Mouse (Mus musculus) layer of hippocampus, postnatal 10 days (tissue): ENCODE measurements around the gene Mfn2. TPM values are rescaled to one million over a fixed set of nuclear protein-coding genes. Genes with fewer than 3 reads are reported as not detected.
A peak's percentile ranks its signal among the peaks of the same experiment; 100 is the strongest.

Experiments used
- DNase-seq, 2 experiments: peaks; one replicate each; pipeline ENCODE4 v3.0.0; 2021; ENCODE audit warnings: low spot score in 2 of 2
- long read RNA-seq: library from polyadenylated mRNA; stranded (forward); transcript quantifications from one replicate; pipeline ENCODE4 v2.0.0, GENCODE M21; 2023
- total RNA-seq, 2 experiments: library from RNA; stranded (reverse); gene quantifications; 2 replicates each; pipeline ENCODE4 v1.2.3; 2021

Mfn2 gene
- 100 to 1,000 TPM; 149 to 175 TPM for total RNA-seq
- long read RNA-seq, full-length matches to known transcripts, result 81 of 127 reads
- long read RNA-seq, partial matches to known transcripts, result 31 of 127 reads
- long read RNA-seq, other reads (novel, unspliced or antisense), result 15 of 127 reads

GRCm38 (mm10) chr4:147904313-147905089 lies at the start of gene Mfn2:
Mfn2 (minus strand) TSS chr4:147904704.
- peak; percentile 90 to 91 for DNase-seq

- peak; percentile 40 to 60 for DNase-seq
These were observed 49.1 kb upstream of the Mfn2 start for GRCm38 (mm10) chr4:147953590-147953989.

- no peak for DNase-seq
These were observed 43.0 kb upstream of the Mfn2 start for GRCm38 (mm10) chr4:147947511-147947910.

- DNase-seq, result no peak
These were observed 38.5 kb upstream of the Mfn2 start for GRCm38 (mm10) chr4:147943005-147943404.

GRCm38 (mm10) chr4:147941045-147942020 lies 36.8 kb upstream of the Mfn2 start:
- peak; percentile 47 to 57 for DNase-seq

- peak; percentile 85 to 87 for DNase-seq
These were observed 36.1 kb upstream of the Mfn2 start, which contains the start of gene 2510039O18Rik for GRCm38 (mm10) chr4:147940576-147941044. 2510039O18Rik (plus strand) TSS chr4:147940895.

- peak in 1 of 2 experiments; percentile 39 for DNase-seq
These were observed 35.6 kb upstream of the Mfn2 start for GRCm38 (mm10) chr4:147940111-147940510.

GRCm38 (mm10) chr4:147938148-147939096 lies 33.9 kb upstream of the Mfn2 start:
- DNase-seq, result no peak

- DNase-seq, result no peak
These were observed 33.0 kb upstream of the Mfn2 start for GRCm38 (mm10) chr4:147937486-147937885.

- DNase-seq, result no peak
These were observed 32.5 kb upstream of the Mfn2 start for GRCm38 (mm10) chr4:147937021-147937420.

- peak; percentile 74 to 83 for DNase-seq
These were observed 31.9 kb upstream of the Mfn2 start, which contains the start of gene Plod1 for GRCm38 (mm10) chr4:147936331-147936954. Plod1 (minus strand) TSS chr4:147936767.

- no peak for DNase-seq
These were observed 31.4 kb upstream of the Mfn2 start for GRCm38 (mm10) chr4:147935904-147936303.

GRCm38 (mm10) chr4:147934611-147935010 lies 30.1 kb upstream of the Mfn2 start:
- DNase-seq, result no peak

GRCm38 (mm10) chr4:147934134-147934533 lies 29.6 kb upstream of the Mfn2 start:
- no peak for DNase-seq

- DNase-seq, result no peak
These were observed 26.4 kb upstream of the Mfn2 start for GRCm38 (mm10) chr4:147930946-147931345.

GRCm38 (mm10) chr4:147928540-147928939 lies 24.0 kb upstream of the Mfn2 start:
- DNase-seq, result no peak

GRCm38 (mm10) chr4:147928136-147928535 lies 23.6 kb upstream of the Mfn2 start:
- DNase-seq, result no peak

GRCm38 (mm10) chr4:147927705-147928104 lies 23.2 kb upstream of the Mfn2 start:
- DNase-seq, result no peak

- no peak for DNase-seq
These were observed 17.8 kb upstream of the Mfn2 start for GRCm38 (mm10) chr4:147922341-147922740.

- DNase-seq, result no peak
These were observed 16.5 kb upstream of the Mfn2 start for GRCm38 (mm10) chr4:147920973-147921372.
